Mouse (Mus musculus) embryonic facial prominence, embryonic 10.5 days (tissue): ENCODE results near the gene Gng7. TPM values are rescaled to one million over a fixed set of nuclear protein-coding genes. Genes with fewer than 3 reads are reported as not detected.

Experiments
- DNase-seq: peaks from one replicate; pipeline ENCODE4 v3.0.0-alpha.2; 2017; ENCODE audit warnings: low spot score
- H3K27ac ChIP-seq: fragments of 300-500 bp; sonication (generic); replicated peaks from 2 replicates; pipeline ENCODE4 v1.5.1; 2016; ENCODE audit warnings: mild to moderate bottlenecking
- H3K27me3 ChIP-seq: fragments of 300-500 bp; sonication (generic); replicated peaks from 2 replicates; pipeline ENCODE4 v1.6.1; 2016; ENCODE audit warnings: low read depth, mild to moderate bottlenecking; ENCODE audit not compliant: poor library complexity, severe bottlenecking
- H3K36me3 ChIP-seq: fragments of 300-500 bp; sonication (generic); replicated peaks from 2 replicates; pipeline ENCODE4 v1.6.1; 2016; ENCODE audit warnings: mild to moderate bottlenecking, moderate library complexity
- H3K4me1 ChIP-seq: fragments of 300-500 bp; sonication (generic); 2 replicates; pipeline ENCODE4 v1.6.1; 2016
- H3K4me3 ChIP-seq: fragments of 300-500 bp; sonication (generic); 2 replicates; pipeline ENCODE4 v1.5.1; 2016; ENCODE audit warnings: mild to moderate bottlenecking, moderate library complexity
- H3K9me3 ChIP-seq: fragments of 300-500 bp; sonication (generic); 2 replicates; pipeline ENCODE4 v1.6.1; 2016; ENCODE audit warnings: mild to moderate bottlenecking
- WGBS: fragments of 180-500 bp; shearing (Covaris S2); methylation state at CpG from one replicate; pipeline ENCODE4 v1.1.7; 2016; 5-methylcytosine and 5-hydroxymethylcytosine counted together
- polyA plus RNA-seq: library from polyadenylated mRNA; unstranded; fragments of >200 nt; fragmentation: Nextera tagmentation; extraction: Ambion mirVana; gene quantifications from 2 replicates; pipeline ENCODE4 v1.2.1, GENCODE M21; 2016

Gng7 gene
- polyA plus RNA-seq, 1 experiment from 2014 or later = 6.7 TPM

DNA sequence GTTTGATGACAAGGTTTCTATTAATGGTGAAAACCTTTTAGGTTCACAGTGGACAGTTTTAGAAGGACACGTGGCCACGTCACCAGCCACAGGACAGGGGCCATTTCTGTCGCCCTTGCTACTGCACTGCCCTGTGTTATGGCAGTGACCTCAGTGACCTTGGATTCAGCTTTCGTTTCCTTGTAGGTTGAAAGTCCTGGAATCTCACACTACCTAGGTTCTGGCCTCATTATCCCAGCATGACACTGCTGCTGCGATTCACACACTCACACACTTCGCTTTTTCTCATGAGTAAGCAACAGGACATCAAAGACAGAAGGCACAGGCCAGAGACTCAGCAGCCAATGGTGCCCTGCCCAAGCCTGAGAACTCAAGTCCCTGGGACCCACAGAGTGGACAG, 57.8 kb downstream of the Gng7 start:
- WGBS = 80% methylated on average over 6 of the region's 6 CpGs
- H3K9me3 ChIP-seq = no peaks in the 10 kb centered on the region
- no peak overlapping the region for H3K4me3 ChIP-seq
- no peaks in the 10 kb centered on the region for H3K27me3 ChIP-seq
- H3K27ac ChIP-seq = no peak overlapping the region
- no peaks in the 10 kb centered on the region for H3K36me3 ChIP-seq
- no peak for DNase-seq
- H3K4me1 ChIP-seq = peaks cover 38% of the 10 kb centered on the region

DNA sequence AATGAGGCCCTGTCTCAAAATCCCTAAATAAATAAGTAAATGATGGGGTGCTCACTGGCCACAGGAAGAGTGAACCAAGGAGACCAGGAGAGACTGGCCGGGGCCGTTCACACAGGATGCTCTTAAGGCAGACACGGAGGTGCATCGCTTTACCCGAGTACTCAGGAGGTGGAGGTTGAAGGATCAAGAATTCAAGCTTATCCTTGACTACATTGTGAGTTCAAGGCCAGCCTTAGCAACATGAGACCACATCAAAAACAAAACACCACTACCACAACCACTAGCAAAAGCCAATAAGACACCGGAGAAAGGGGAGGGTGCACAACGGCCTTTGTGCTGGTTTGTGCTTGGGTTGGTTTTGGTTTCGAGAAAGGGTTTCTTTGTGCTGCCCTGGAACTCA, 58.4 kb downstream of the Gng7 start:
- WGBS = 95% methylated on average over 8 of the region's 8 CpGs
- no peak overlapping the region for H3K4me3 ChIP-seq
- DNase-seq = no peak

DNA sequence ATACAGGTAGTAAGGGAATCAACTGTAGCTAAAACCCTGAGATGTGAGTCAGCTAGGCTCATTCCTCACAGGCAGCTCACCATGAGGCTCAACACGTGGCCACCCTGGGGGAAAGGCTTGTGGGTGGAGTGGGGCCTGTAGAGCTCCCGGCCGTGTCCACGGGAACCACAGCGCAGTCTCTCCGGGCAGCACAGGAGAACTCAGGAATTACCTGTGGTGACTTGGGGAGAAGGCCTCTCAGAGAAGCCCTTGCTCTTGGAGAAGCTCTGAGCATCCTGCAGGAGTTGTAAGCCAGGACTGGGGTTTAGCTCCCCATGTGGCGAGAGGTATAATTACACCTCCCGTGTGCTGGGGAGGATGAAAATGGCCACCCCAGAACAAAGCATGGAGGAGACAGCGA, 59.2 kb downstream of the Gng7 start:
- DNase-seq = peak; percentile 74
- no peak overlapping the region for H3K4me3 ChIP-seq
- H3K4me1 ChIP-seq = peaks cover 25% of the 10 kb centered on the region
- no peaks in the 10 kb centered on the region for H3K36me3 ChIP-seq
- H3K27me3 ChIP-seq = no peaks in the 10 kb centered on the region
- H3K9me3 ChIP-seq = no peaks in the 10 kb centered on the region
- H3K27ac ChIP-seq = peak overlapping the region; percentile 82
- WGBS = 28% methylated on average over 9 of the region's 9 CpGs

More for the DNA sequence above, 58.4 kb downstream of the Gng7 start:
- Histone ChIP-seq H3K9me3 (no peaks in the 10 kb centered on the region), H3K27me3 (no peaks in the 10 kb centered on the region), H3K4me1 (peaks cover 33% of the 10 kb centered on the region), H3K27ac (no peak overlapping the region), H3K36me3 (no peaks in the 10 kb centered on the region)

DNA sequence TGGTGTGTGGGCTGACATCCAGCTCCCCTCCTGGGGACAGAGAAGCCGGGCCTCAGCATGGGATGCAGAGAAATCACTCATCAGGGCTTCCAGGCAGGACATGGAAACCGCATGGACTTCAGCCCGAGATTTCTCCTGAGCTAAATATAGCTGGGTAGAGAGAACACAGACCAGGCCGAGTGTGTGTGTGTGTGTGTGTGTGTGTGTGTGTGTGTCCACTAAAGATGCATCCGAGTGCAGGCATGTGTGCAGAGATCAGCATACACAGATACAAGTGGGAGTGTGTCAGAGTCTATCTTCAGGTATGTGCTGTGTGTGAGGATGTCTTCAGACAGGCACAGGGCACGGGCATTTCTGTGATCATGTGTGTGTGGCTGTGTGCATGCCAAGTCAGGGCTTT, 59.9 kb downstream of the Gng7 start:
- Histone ChIP-seq H3K4me3 (no peak overlapping the region), H3K27ac (no peak overlapping the region), H3K27me3 (0 out of 2 replicates have a peak, but pooled peaks cover 5% of the 10 kb centered on the region), H3K4me1 (peaks cover 27% of the 10 kb centered on the region), H3K9me3 (no peaks in the 10 kb centered on the region), H3K36me3 (no peaks in the 10 kb centered on the region)
- 81% methylated on average over 6 of the region's 6 CpGs for WGBS
- DNase-seq = no peak

DNA sequence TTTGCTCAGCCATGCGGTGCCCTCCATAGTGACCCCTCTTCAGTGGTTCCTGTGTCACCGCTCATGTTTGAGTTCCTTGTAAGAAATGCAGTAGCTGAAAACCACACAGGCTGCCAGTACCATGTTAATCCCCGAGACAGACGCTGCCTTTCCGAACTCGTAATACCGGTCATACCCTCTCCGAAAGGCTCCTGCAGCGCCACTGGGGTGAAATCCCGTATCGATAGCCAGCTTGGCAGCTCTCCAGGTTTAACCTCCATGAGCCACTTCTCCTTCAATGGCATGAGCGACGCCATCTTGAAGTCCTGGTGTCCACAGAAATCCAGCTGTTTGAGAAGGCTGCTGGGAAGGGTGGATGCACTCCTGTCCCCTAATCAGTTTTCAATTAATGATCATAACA, 60.3 kb downstream of the Gng7 start:
- Histone ChIP-seq H3K36me3 (no peaks in the 10 kb centered on the region), H3K4me1 (peaks cover 27% of the 10 kb centered on the region), H3K27me3 (peaks cover 10% of the 10 kb centered on the region; the same call in 1 of the 2 replicates), H3K27ac (no peak overlapping the region), H3K4me3 (no peak overlapping the region), H3K9me3 (no peaks in the 10 kb centered on the region)
- DNase-seq = no peak
- WGBS = 82% methylated on average over 13 of the region's 13 CpGs

DNA sequence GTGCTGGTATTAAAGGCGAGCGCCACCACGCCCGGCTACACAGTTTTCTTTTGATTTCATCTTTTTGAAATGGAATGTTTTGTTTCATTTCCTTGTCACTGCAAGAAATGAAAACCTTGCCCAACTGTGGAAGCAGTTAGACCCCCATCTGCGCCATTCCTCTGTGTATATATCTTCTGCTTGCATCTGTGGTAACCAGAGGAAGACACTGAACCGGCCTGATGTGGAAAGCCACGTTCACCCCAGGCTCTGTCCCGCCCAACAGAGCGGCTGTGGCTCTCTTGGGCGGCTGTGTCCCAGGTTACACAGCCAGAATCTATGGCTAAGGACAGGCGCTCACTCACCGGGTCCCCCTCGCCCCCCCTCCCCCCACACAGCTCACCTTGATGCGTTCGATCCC, 62.3 kb downstream of the Gng7 start:
- H3K9me3 ChIP-seq = no peaks in the 10 kb centered on the region
- no peak for DNase-seq
- H3K27ac ChIP-seq = no peak overlapping the region
- H3K4me1 ChIP-seq = peaks cover 41% of the 10 kb centered on the region
- H3K27me3 ChIP-seq = peaks cover 10% of the 10 kb centered on the region; the same call in 1 of the 2 replicates
- 75% methylated on average over 15 of the region's 15 CpGs for WGBS
- no peak overlapping the region for H3K4me3 ChIP-seq
- no peaks in the 10 kb centered on the region for H3K36me3 ChIP-seq

DNA sequence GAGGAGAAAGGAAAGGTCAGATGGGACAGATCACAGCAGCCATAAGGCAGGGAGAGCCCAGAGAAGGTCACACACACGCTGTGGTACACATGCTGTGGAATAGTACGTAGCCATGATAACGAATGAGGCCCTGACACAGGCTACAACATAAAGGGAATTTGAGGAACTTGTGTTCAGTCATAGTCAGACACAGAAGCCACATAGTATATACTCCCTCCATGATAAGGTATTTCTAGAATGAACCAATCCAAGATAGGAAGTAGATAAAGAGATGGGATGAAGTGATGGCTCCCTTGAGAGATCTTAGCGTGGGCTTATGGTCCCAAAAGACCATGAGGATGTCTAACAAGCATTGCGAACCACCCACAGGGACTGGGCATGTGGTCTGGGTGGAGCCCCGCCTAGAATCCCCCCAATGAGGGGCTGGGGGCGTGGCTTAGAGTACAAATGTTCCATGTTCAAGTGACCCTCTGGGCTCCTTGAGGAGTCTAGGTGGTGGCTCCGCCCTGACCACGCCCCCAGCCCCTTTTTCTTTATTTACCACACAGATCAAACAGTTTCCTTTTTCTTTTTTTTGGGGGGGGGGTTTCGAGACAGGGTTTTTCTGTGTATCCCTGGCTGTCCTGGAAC, 62.9 kb downstream of the Gng7 start:
- Histone ChIP-seq H3K27me3 (peaks cover 10% of the 10 kb centered on the region; the same call in 1 of the 2 replicates), H3K4me1 (peaks cover 47% of the 10 kb centered on the region), H3K27ac (no peak overlapping the region), H3K36me3 (no peaks in the 10 kb centered on the region), H3K4me3 (no peak overlapping the region), H3K9me3 (no peaks in the 10 kb centered on the region)
- WGBS = 76% methylated on average over 10 of the region's 10 CpGs
- no peak for DNase-seq

DNA sequence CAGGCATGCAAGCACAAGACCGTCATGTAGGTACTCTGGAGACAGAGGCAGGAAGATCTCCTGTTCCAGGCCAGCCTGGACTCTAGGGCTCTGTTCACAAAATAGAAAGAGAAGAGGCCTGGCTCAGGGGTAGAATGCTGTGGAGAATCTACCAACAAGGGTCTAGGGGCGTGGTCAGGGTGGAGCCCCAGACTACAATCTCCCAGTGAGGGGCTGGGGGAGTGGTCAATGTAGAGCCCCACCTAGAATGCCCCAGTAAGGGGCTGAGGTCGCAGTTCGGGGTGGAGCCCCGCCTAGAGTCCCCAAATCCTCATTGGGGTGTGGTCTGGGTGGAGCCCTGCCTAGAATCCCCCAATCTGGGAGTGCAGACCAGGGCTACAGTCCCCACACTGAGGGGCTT, 64.4 kb downstream of the Gng7 start:
- Histone ChIP-seq H3K27ac (no peak overlapping the region), H3K36me3 (no peaks in the 10 kb centered on the region), H3K27me3 (peaks cover 10% of the 10 kb centered on the region; the same call in 1 of the 2 replicates), H3K4me3 (no peak overlapping the region), H3K4me1 (peaks cover 43% of the 10 kb centered on the region), H3K9me3 (no peaks in the 10 kb centered on the region)
- WGBS = 28% methylated on average over 5 of the region's 5 CpGs
- DNase-seq = no peak

DNA sequence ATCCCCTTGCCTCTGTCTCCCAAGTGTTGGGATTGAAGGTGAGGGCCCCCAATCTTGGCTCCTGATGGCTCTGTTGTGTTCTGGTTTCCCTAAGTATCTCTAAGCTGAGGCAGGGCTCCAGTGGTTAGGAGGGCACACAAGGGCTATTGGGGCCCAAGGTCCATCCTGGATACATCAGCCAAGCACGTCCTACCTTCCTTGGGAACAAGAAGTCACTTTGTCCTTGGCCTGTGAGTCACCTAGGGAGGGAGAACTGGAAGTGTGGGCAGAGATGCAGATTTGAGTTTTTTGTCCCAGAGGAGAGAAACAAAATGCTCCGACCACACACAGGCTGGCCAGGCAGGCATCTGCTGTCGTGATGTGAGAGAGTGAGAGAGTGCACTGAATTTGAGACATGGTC, 65.7 kb downstream of the Gng7 start:
- no peak for DNase-seq
- 77% methylated on average over 3 of the region's 3 CpGs for WGBS
- Histone ChIP-seq H3K9me3 (no peaks in the 10 kb centered on the region), H3K27ac (0 out of 2 replicates have a peak overlapping the region, but pooled peaks have one; percentile 20), H3K36me3 (no peaks in the 10 kb centered on the region), H3K4me3 (no peak overlapping the region), H3K4me1 (peaks cover 34% of the 10 kb centered on the region), H3K27me3 (peaks cover 10% of the 10 kb centered on the region; the same call in 1 of the 2 replicates)

DNA sequence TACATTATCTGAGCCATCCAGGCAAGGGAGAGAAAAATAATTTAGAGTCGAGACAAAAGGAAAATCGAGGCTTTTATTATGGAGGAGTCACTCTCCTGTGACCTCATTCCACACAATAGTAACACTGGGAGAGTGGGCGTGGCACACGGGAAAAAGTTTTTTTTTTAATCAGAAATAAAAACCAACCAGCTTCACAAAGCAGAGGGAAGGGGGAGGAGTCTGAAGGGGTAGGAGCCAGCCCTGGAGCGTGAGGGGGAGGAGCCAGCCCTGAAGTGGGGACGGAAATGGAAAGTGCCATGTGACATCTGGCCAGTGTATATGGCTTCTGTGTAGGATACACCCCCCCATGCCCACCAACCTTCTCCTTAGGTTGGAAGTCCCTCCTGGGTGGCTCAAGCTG, 66.2 kb downstream of the Gng7 start:
- no peaks in the 10 kb centered on the region for H3K9me3 ChIP-seq
- peaks cover 10% of the 10 kb centered on the region; the same call in 1 of the 2 replicates for H3K27me3 ChIP-seq
- H3K4me1 ChIP-seq = peaks cover 38% of the 10 kb centered on the region
- H3K4me3 ChIP-seq = no peak overlapping the region
- H3K36me3 ChIP-seq = no peaks in the 10 kb centered on the region
- no peak for DNase-seq
- 47% methylated on average over 6 of the region's 6 CpGs for WGBS
- no peak overlapping the region for H3K27ac ChIP-seq

DNA sequence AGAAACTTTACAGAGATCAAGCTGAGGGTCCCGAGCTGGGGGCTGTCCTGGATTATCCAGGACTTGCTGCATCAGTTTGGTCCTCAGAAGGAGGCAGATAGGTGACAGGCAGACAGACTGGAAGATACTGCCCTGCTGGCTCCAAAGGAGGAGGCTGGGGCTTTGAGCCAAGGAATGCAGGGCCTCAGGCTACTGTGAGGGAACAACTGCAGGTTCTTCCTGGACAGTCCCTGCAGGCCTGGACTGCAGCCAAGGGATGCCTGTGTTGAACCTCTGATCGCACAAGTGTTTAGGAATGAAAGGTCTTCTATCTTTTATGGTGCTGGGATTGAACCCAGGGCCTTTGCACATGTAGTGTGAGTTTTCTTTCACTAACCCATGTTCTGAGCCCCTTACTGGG, 66.9 kb downstream of the Gng7 start:
- no peaks in the 10 kb centered on the region for H3K9me3 ChIP-seq
- no peak for DNase-seq
- 0 out of 2 replicates have a peak overlapping the region, but pooled peaks have one; percentile 35 for H3K27ac ChIP-seq
- H3K4me3 ChIP-seq = no peak overlapping the region
- H3K4me1 ChIP-seq = peaks cover 44% of the 10 kb centered on the region
- 67% methylated on average over 2 of the region's 2 CpGs for WGBS
- peaks cover 10% of the 10 kb centered on the region; the same call in 1 of the 2 replicates for H3K27me3 ChIP-seq
- no peaks in the 10 kb centered on the region for H3K36me3 ChIP-seq

DNA sequence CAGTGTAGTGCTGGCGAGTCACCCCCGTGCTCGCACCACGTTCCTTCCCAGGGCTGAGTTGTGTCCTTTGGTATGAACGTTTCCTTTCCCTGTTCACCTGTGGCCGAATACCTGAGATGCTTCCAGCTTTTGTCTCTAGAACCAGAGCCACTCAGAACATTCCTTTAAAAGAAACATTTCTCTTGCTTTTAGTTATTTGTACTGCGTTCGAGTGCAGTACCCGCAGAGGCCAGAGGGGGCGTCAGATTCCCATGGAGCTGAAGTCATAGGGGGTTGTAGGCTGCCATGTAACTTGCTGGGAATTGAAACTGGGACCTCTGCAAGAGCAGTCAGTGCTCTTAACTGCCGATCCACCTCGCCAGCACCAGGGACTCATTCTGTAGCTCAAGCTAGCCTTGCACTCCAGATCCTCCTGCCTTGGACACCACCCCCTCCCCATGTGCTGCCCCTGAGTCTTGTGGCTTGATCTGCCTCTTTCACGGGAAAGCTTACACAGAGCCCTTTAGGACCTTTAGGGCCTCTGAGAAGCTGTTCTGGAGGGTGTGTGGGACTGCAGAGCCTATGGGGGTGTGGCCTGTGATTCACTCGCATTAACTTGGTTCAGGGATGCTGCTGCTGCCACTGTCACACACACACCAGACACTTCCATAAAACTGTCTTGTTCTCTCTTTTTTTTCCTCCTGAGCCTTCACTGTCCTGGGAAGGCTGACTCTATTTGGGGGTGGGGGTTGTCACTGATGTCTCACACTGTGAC, 67.9 kb downstream of the Gng7 start:
- H3K4me1 ChIP-seq = peaks cover 42% of the 10 kb centered on the region
- peaks cover 10% of the 10 kb centered on the region; the same call in 1 of the 2 replicates for H3K27me3 ChIP-seq
- DNase-seq = no peak
- no peak overlapping the region for H3K27ac ChIP-seq
- no peak overlapping the region for H3K4me3 ChIP-seq
- 66% methylated on average over 14 of the region's 14 CpGs for WGBS
- no peaks in the 10 kb centered on the region for H3K36me3 ChIP-seq
- H3K9me3 ChIP-seq = no peaks in the 10 kb centered on the region

DNA sequence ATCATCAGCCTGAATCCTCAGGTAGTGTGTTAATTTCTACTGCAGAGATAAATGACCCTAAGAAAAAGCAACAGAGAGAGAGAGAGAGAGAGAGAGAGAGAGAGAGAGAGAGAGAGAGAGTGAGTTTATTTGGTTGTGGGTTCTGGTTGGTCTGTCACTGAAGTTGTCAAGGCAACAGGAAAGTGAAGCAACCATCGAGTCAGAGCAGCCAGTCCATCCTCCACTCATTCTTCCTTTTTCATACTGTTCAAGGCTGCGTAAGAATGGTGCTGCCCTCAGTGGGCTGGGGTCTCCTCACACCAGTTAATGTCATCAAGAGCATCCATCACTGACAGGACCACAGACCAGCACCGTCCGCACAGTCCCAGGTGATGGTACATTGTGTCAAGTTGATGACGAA, 70.5 kb downstream of the Gng7 start:
- Histone ChIP-seq H3K27ac (no peak overlapping the region), H3K9me3 (no peaks in the 10 kb centered on the region), H3K36me3 (no peaks in the 10 kb centered on the region), H3K4me3 (no peak overlapping the region), H3K27me3 (peaks cover 16% of the 10 kb centered on the region), H3K4me1 (peaks cover 59% of the 10 kb centered on the region)
- DNase-seq = no peak
- WGBS = 93% methylated on average over 5 of the region's 5 CpGs
